Mouse (Mus musculus): Measurements from ENCODE around the gene Wtip. TPM values are rescaled to one million over a fixed set of nuclear protein-coding genes. Genes with fewer than 3 reads are reported as not detected.
"Not testable (repeated sequence)": the region's sequence is repeated elsewhere in the genome, so short reads cannot be mapped to it uniquely, and the experiment has no call there.

The Wtip gene
- polyA plus RNA-seq (2016; fragmentation: Nextera tagmentation; extraction: Ambion mirVana), result 4.1 and 6.2 TPM in 2 replicates

GRCm38 (mm10) chr7:34133117-34133762 is at the start of gene Wtip:
Gene Wtip, minus strand, starts transcription at chr7:34133268.
- whole genome bisulfite sequencing, result 2% methylated on average over 45 of the region's 65 CpGs
- Histone ChIP-seq H3K27ac (peak within 1 kb of the TSS; percentile 77), H3K36me3 (0 out of 2 replicates have a peak, but pooled peaks cover 3% of the 10 kb centered on the region)

GRCm38 (mm10) chr7:34176241-34176640 is 43.2 kb upstream of the Wtip start:
- H3K4me1 ChIP-seq; H3K4me2 ChIP-seq (replicated peaks); ATAC-seq (ENCODE audit: low FRiP score); H3K27ac ChIP-seq; H3K36me3 ChIP-seq; H3K9ac ChIP-seq; H3K27me3 ChIP-seq; H3K4me3 ChIP-seq; H3K9me3 ChIP-seq (replicated peaks): not testable (repeated sequence)
- 78% methylated on average over 6 of the region's 6 CpGs for WGBS

More at GRCm38 (mm10) chr7:34133117-34133762, at the start of gene Wtip:
- no peaks in the 10 kb centered on the region for H3K9me3 ChIP-seq (replicated peaks)
- ATAC-seq (ENCODE audit: low FRiP score), result peak; percentile 81
- peak within 1 kb of the TSS; percentile 68 for H3K4me2 ChIP-seq (replicated peaks)
- peaks cover 14% of the 10 kb centered on the region for H3K4me1 ChIP-seq
- peak within 1 kb of the TSS; percentile 83 for H3K9ac ChIP-seq
- no peaks in the 10 kb centered on the region for H3K27me3 ChIP-seq
- H3K4me3 ChIP-seq, result peak within 1 kb of the TSS; percentile 77

- Histone ChIP-seq H3K9me3 (replicated peaks) (no peaks in the 10 kb centered on the region), H3K36me3 (no peaks in the 10 kb centered on the region), H3K4me3 (no peak overlapping the region), H3K27me3 (no peaks in the 10 kb centered on the region), H3K9ac (no peak overlapping the region), H3K4me2 (replicated peaks) (no peak overlapping the region), H3K27ac (no peak overlapping the region), H3K4me1 (peaks cover 4% of the 10 kb centered on the region; the same call in 1 of the 2 replicates)
- no peak for ATAC-seq (ENCODE audit: low FRiP score)
- 57% methylated on average over 1 of the region's 1 CpGs for WGBS
Measured at GRCm38 (mm10) chr7:34172251-34172650, 39.2 kb upstream of the Wtip start.

DNA sequence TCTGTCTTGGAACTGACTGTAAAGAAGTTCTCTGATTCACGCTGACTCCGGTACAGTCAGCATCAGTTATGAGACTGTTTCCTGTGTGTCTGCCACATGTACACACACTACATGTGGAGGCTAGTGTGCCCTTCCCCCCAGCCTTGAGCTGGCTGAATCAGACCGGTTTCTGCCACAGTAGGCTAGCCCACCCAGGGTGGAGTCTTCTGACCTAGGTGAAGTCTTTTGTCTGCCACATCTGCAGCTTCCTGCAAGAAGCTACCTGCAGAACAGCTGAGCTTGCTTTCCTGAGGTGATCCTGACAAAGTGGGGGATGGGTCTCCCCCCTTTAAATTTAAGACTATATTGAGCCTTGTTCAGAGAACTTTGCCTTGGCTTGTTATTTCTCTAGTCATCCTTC is 36.4 kb upstream of the Wtip start, which contains the start of gene Uba2:
TSS of gene Uba2 (minus strand) at position 146 of the 400 bp plus-strand sequence.
- peaks cover 7% of the 10 kb centered on the region for H3K36me3 ChIP-seq
- H3K27ac ChIP-seq, result peak within 1 kb of the TSS; percentile 87
- H3K4me3 ChIP-seq, result peak within 1 kb of the TSS; percentile 92
- H3K9me3 ChIP-seq (replicated peaks), result no peaks in the 10 kb centered on the region
- no peaks in the 10 kb centered on the region for H3K27me3 ChIP-seq
- ATAC-seq (ENCODE audit: low FRiP score), result no peak
- H3K4me1 ChIP-seq, result peaks cover 12% of the 10 kb centered on the region
- H3K9ac ChIP-seq, result peak within 1 kb of the TSS; percentile 94
- H3K4me2 ChIP-seq (replicated peaks), result peak within 1 kb of the TSS; percentile 86
- WGBS, result 75% methylated on average over 3 of the region's 3 CpGs

DNA sequence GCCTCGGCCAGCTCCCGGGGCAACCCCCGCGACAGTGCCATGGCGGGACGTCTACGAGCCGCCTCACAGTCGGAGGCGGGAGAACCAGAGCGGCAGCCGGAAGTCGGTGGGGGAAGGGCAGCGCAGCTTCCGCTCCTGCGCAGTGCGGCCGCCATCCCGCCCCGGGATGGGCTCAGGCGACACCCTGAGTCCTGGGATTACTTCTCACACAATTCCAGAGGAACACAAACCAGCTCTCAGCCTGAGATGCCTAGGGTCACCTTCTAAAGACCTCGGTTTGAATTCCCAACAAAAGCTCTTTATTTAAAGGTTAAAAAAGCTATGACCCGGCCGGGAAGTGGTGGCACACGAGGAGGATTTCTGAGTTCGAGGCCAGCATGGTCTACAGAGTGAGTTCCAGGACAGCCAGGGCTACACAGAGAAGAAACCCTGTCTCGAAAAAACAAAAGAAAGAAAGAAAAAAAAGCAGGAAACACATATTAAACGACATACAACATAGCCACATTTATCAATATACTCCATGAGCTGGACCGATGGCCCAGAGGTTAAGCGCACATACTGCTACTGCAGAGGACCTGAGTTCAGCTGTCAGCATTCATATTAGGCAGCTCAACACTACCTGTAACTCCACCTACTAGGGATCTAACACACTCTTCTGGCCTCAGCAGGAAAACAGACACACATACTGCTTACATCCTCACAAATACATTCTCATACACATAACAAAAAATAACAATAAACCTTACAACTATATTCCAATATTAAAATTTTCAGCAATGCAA is 35.6 kb upstream of the Wtip start:
- Histone ChIP-seq H3K9me3 (replicated peaks) (no peaks in the 10 kb centered on the region), H3K9ac (peak overlapping the region; percentile 94), H3K27me3 (no peaks in the 10 kb centered on the region), H3K36me3 (peaks cover 11% of the 10 kb centered on the region), H3K4me2 (replicated peaks) (peak overlapping the region; percentile 86), H3K27ac (peak overlapping the region; percentile 87), H3K4me1 (peaks cover 12% of the 10 kb centered on the region), H3K4me3 (peak overlapping the region; percentile 92)
- ATAC-seq (ENCODE audit: low FRiP score), result peak; percentile 96
- 8% methylated on average over 30 of the region's 30 CpGs for WGBS

DNA sequence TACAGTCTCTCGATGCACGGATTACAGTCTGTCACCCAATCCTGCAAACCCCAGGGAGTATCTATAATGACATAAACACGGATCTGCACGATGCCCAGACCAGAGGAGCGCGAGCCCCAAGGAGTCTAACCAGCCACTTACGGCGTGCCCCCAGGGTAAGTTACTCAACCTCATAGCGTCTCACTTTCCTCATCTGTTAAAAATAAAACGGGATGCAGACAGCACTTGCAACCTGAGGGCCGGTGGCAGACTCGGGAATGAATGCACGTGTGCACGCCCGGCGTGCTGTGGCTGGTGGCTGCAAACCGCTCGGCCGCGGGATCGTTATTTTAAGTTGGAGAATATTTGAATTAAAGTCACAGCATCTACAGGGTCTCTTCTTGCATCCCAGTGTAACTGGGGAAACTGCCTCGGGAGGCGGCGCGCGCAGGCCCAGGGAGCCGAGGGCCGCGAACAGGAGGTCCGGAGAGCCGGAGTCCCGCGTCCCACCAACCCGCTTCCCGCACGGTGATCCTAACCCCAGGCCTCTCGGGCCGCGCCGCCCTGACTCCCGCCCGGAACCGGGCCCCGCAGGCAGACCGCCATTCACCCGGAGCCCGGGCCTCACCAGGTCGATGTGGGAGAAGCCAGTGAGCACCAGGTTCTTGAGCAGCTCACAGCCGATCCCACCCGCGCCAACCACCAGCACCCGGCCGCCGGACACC is 34.9 kb upstream of the Wtip start:
- peaks cover 18% of the 10 kb centered on the region for H3K36me3 ChIP-seq
- H3K4me3 ChIP-seq, result peak overlapping the region; percentile 92
- peaks cover 12% of the 10 kb centered on the region for H3K4me1 ChIP-seq
- H3K4me2 ChIP-seq (replicated peaks), result peak overlapping the region; percentile 86
- under 1% methylated on average over 54 of the region's 54 CpGs for WGBS
- no peaks in the 10 kb centered on the region for H3K9me3 ChIP-seq (replicated peaks)
- H3K27ac ChIP-seq, result peak overlapping the region; percentile 87
- H3K27me3 ChIP-seq, result no peaks in the 10 kb centered on the region
- ATAC-seq (ENCODE audit: low FRiP score), result peak; percentile 87
- peak overlapping the region; percentile 94 for H3K9ac ChIP-seq

GRCm38 (mm10) chr7:34166850-34167249 is 33.8 kb upstream of the Wtip start:
- Histone ChIP-seq H3K4me2 (replicated peaks) (peak overlapping the region; percentile 15; the same call in 1 of the 2 replicates), H3K4me1 (peaks cover 12% of the 10 kb centered on the region), H3K9me3 (replicated peaks) (no peaks in the 10 kb centered on the region), H3K27me3 (no peaks in the 10 kb centered on the region), H3K36me3 (peaks cover 28% of the 10 kb centered on the region), H3K9ac (no peak overlapping the region), H3K4me3 (no peak overlapping the region), H3K27ac (no peak overlapping the region)
- no peak for ATAC-seq (ENCODE audit: low FRiP score)
- WGBS, result 58% methylated on average over 4 of the region's 4 CpGs

GRCm38 (mm10) chr7:34165999-34166398 is 32.9 kb upstream of the Wtip start:
- ATAC-seq (ENCODE audit: low FRiP score), result no peak
- 79% methylated on average over 3 of the region's 3 CpGs for WGBS
- Histone ChIP-seq H3K36me3 (peaks cover 36% of the 10 kb centered on the region), H3K9ac (no peak overlapping the region), H3K27me3 (no peaks in the 10 kb centered on the region), H3K4me3 (no peak overlapping the region), H3K4me2 (replicated peaks) (no peak overlapping the region), H3K4me1 (peaks cover 12% of the 10 kb centered on the region), H3K9me3 (replicated peaks) (no peaks in the 10 kb centered on the region), H3K27ac (no peak overlapping the region)

GRCm38 (mm10) chr7:34164671-34165070 is 31.6 kb upstream of the Wtip start:
- Histone ChIP-seq H3K27me3 (no peaks in the 10 kb centered on the region), H3K36me3 (peaks cover 48% of the 10 kb centered on the region), H3K27ac (no peak overlapping the region), H3K9me3 (replicated peaks) (no peaks in the 10 kb centered on the region), H3K4me2 (replicated peaks) (no peak overlapping the region), H3K4me3 (no peak overlapping the region), H3K9ac (no peak overlapping the region), H3K4me1 (peaks cover 12% of the 10 kb centered on the region)
- ATAC-seq (ENCODE audit: low FRiP score), result no peak
- WGBS, result 90% methylated on average over 7 of the region's 7 CpGs

DNA sequence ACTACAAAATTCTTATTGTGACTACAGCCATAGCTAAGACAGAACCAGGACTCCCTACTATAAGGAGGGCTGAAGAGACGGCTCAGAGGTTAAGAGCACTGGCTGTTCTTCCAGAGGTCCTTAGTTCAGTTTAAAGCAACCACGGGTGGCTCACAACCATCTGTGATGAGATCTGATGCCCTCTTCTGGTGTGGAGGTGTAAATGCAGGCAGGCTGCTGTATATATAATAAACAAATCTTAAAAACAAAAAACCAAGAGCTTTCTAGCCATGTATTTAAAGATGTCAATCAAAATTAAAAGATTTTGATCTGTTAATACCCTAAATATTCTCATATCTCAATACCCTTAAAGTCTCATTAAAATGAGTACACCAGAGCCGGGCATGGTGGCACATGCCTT is 26.1 kb upstream of the Wtip start:
- Histone ChIP-seq H3K4me2 (replicated peaks) (no peak overlapping the region), H3K27me3 (no peaks in the 10 kb centered on the region), H3K36me3 (peaks cover 93% of the 10 kb centered on the region), H3K4me1 (no peaks in the 10 kb centered on the region), H3K9ac (no peak overlapping the region), H3K4me3 (no peak overlapping the region), H3K27ac (no peak overlapping the region), H3K9me3 (replicated peaks) (no peaks in the 10 kb centered on the region)
- no peak for ATAC-seq (ENCODE audit: low FRiP score)
- WGBS, result 88% methylated on average over 3 of the region's 3 CpGs

DNA sequence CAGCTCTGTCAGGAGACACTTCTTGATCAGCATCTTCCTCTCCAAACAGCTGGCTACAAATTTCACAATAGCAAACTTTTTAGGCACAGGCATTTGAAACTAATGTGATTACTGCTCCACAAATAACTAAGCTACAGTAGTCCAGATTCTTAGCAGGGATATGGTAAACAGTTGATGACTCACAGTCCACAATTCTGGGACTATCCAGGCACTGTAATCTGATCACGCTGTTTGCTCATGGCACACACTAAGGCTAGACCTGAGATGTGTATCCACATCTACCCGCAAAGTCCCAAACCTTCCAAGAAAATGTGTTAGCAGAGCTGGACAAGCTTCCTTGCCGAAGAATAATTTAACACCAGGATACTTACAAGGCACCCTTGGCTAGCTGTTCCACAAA is 24.9 kb upstream of the Wtip start:
- Histone ChIP-seq H3K4me3 (no peak overlapping the region), H3K9me3 (replicated peaks) (no peaks in the 10 kb centered on the region), H3K27ac (no peak overlapping the region), H3K4me1 (no peaks in the 10 kb centered on the region), H3K27me3 (no peaks in the 10 kb centered on the region), H3K36me3 (peaks cover 95% of the 10 kb centered on the region), H3K4me2 (replicated peaks) (no peak overlapping the region), H3K9ac (no peak overlapping the region)
- no peak for ATAC-seq (ENCODE audit: low FRiP score)
- WGBS, result 99% methylated on average over 3 of the region's 3 CpGs

GRCm38 (mm10) chr7:34147193-34147592 is 14.1 kb upstream of the Wtip start:
- Histone ChIP-seq H3K9ac (no peak overlapping the region), H3K36me3 (peaks cover 95% of the 10 kb centered on the region), H3K27me3 (no peaks in the 10 kb centered on the region), H3K4me1 (no peaks in the 10 kb centered on the region), H3K9me3 (replicated peaks) (no peaks in the 10 kb centered on the region), H3K4me2 (replicated peaks) (no peak overlapping the region), H3K27ac (no peak overlapping the region), H3K4me3 (no peak overlapping the region)
- ATAC-seq (ENCODE audit: low FRiP score), result no peak
- 91% methylated on average over 4 of the region's 4 CpGs for WGBS

Measured in hindbrain, embryonic 12.5 days (tissue).